Mouse (Mus musculus) heart, embryonic 11.5 days (tissue): Measurements from ENCODE around the gene Rcor1. TPM values are rescaled to one million over a fixed set of nuclear protein-coding genes. Genes with fewer than 3 reads are reported as not detected.
A peak's percentile ranks its signal among the peaks of the same experiment; 100 is the strongest.

Source experiments
- ATAC-seq: fragments of 200-750 bp; cut with Nextera tagmentation; replicated peaks from 2 replicates; pipeline ENCODE4 v1.8.0; 2017; ENCODE audit warnings: moderate library complexity; ENCODE audit not compliant: insufficient number of reproducible peaks, low FRiP score, low TSS enrichment
- H3K27ac ChIP-seq: fragments of 300-500 bp; sonication (generic); 2 replicates; pipeline ENCODE4 v1.5.1; 2014; ENCODE audit warnings: mild to moderate bottlenecking, low read depth, low read length
- H3K27me3 ChIP-seq: fragments of 300-500 bp; sonication (generic); 2 replicates; pipeline ENCODE4 v1.6.1; 2014; ENCODE audit warnings: mild to moderate bottlenecking, low read length, mixed read lengths; ENCODE audit not compliant: control insufficient read depth, insufficient read depth
- H3K36me3 ChIP-seq: fragments of 300-500 bp; sonication (generic); 2 replicates; pipeline ENCODE4 v1.6.1; 2014; ENCODE audit warnings: mild to moderate bottlenecking, low read length, moderate library complexity, mixed read lengths; ENCODE audit not compliant: control insufficient read depth, insufficient read depth
- H3K4me1 ChIP-seq: fragments of 300-500 bp; sonication (generic); 2 replicates; pipeline ENCODE4 v1.6.1; 2014; ENCODE audit warnings: low read length; ENCODE audit not compliant: control insufficient read depth, insufficient read depth
- H3K4me2 ChIP-seq: fragments of 300-500 bp; sonication (generic); 2 replicates; pipeline ENCODE4 v1.6.1; 2014; ENCODE audit warnings: mild to moderate bottlenecking, moderate library complexity
- H3K4me3 ChIP-seq: fragments of 300-500 bp; sonication (generic); 2 replicates; pipeline ENCODE4 v1.5.1; 2014; ENCODE audit warnings: low read depth, low read length
- H3K9ac ChIP-seq: fragments of 300-500 bp; sonication (generic); 2 replicates; pipeline ENCODE4 v1.6.1; 2014; ENCODE audit warnings: mild to moderate bottlenecking, low read depth, low read length, moderate library complexity
- H3K9me3 ChIP-seq: fragments of 300-500 bp; sonication (generic); replicated peaks from 2 replicates; pipeline ENCODE4 v1.6.1; 2016; ENCODE audit warnings: low read length; ENCODE audit not compliant: control insufficient read depth
- WGBS: fragments of 180-500 bp; shearing (Covaris S2); extraction: QIAGEN DNeasy Blood & Tissue Kit; methylation state at CpG from one replicate; pipeline ENCODE4 v1.1.7; 2014; ENCODE audit not compliant: insufficient replicate concordance; 5-methylcytosine and 5-hydroxymethylcytosine counted together
- polyA plus RNA-seq: library from polyadenylated mRNA; unstranded; fragments of >200 nt; fragmentation: Nextera tagmentation; extraction: Ambion mirVana; gene quantifications from 2 replicates; pipeline ENCODE4 v1.2.1, GENCODE M21; 2014

Rcor1 gene
- polyA plus RNA-seq, 1 experiment from 2014 or later = 11.9 TPM

DNA sequence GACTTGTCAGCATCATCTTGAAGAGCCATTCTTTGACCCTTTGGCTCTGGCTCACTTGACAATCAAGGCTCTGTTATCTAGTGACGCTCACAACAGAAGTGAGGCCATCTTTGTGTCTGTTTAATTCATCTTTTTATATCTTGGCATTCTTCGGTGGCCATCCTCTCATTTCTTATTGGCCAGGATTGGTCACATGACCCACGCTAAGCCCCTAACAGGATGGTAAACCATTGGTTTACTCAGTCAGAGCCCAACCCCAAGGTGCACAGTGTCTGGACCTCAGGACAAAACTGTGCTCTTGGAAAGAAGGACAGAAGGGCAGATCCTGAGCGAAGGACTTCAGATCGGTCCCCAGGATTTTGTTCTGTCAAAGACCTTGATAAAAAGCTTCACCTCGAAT is 113.4 kb downstream of the Rcor1 start:
- no peak overlapping the region for H3K4me2 ChIP-seq
- no peaks in the 10 kb centered on the region for H3K36me3 ChIP-seq
- no peaks in the 10 kb centered on the region for H3K27me3 ChIP-seq
- ATAC-seq = no peak
- H3K9me3 ChIP-seq = no peaks in the 10 kb centered on the region
- H3K4me1 ChIP-seq = peaks cover 4% of the 10 kb centered on the region; the same call in 1 of the 2 replicates
- H3K9ac ChIP-seq = no peak overlapping the region
- H3K4me3 ChIP-seq = no peak overlapping the region
- 79% methylated on average over 6 of the region's 6 CpGs for WGBS
- no peak overlapping the region for H3K27ac ChIP-seq

DNA sequence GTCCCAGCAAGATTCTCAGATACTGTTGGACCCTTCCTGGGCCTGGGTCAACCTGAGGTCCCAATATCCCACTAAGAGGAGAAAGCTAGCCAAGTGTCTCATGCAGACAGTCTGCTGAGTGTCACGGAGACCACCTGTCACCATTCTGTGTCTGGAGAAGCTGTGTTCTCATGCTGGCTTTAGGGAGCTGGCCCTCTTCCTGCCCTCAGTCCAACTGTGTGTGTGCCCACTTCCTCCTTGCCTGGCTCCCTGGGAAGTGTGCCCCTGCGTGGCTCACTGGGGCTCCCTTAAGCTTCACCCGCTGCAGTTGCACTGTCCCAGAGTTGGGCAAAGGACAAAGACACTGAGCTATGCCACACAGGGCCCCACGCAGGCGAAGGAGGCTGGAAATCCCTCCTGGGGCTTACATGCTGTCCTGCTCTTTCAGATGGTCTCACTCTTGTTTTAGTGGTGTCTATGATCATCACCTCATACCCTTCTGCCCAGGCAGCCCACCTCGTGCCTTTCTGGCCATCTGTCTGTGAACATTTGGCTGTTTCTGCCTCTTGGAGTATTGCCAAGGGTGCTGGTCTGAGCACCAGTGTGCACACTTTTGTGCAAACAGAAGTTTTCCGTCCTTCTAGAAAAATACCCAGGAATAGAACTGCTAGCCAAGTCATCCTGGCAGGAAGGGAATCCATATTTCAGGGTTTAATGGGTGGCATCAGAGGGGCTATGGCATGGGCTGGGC is 114.0 kb downstream of the Rcor1 start:
- Histone ChIP-seq H3K9me3 (no peaks in the 10 kb centered on the region), H3K36me3 (no peaks in the 10 kb centered on the region), H3K4me3 (no peak overlapping the region), H3K9ac (no peak overlapping the region), H3K27me3 (no peaks in the 10 kb centered on the region), H3K4me1 (peaks cover 4% of the 10 kb centered on the region; the same call in 1 of the 2 replicates), H3K27ac (no peak overlapping the region), H3K4me2 (no peak overlapping the region)
- ATAC-seq = no peak
- WGBS = 68% methylated on average over 7 of the region's 7 CpGs

DNA sequence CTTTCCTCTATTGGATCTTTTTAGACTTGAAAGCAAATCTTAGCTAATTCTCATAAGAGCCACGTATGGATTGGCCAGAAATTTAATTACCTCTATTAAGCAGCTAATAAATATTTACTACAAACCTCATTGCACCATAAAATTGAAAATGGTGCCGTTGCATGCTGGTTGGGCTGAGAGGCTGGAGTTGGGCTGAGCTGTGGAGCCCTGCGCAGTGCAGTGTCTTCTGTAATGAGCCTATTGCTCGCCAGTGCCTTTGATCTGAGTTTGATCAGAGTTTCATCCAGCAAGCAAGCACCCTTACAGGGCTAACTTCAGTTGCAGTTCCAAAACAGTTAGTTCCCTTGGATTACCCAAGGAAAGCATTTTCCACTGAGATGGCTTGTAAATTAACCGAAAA is 114.8 kb downstream of the Rcor1 start:
- H3K36me3 ChIP-seq = no peaks in the 10 kb centered on the region
- WGBS = 74% methylated on average over 5 of the region's 5 CpGs
- no peak for ATAC-seq

DNA sequence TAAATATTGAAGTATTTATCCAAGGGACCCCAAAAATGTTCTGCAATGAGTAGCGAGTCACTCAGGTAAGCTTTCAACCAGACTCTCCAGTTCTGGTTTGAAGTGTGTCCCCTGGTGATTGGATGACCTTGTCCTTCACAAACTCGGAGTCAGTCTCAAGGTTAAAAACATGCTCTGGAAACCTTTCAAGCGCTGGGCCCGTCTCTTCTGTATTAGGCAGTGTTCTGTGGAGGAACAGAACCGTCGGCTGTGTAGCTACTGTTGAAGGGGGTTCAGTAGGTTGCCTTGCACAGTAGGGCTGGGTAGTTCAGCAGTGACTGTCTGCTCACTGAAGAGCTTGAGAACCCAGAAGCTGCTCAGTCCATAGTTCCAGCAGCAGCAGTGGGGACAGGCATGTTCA is 115.5 kb downstream of the Rcor1 start:
- Histone ChIP-seq H3K9me3 (no peaks in the 10 kb centered on the region), H3K36me3 (no peaks in the 10 kb centered on the region), H3K27me3 (no peaks in the 10 kb centered on the region), H3K9ac (no peak overlapping the region), H3K4me2 (no peak overlapping the region), H3K4me3 (no peak overlapping the region), H3K27ac (no peak overlapping the region), H3K4me1 (peaks cover 4% of the 10 kb centered on the region; the same call in 1 of the 2 replicates)
- 62% methylated on average over 6 of the region's 6 CpGs for WGBS
- no peak for ATAC-seq

More for the DNA sequence above, 114.8 kb downstream of the Rcor1 start:
- H3K9ac ChIP-seq = no peak overlapping the region
- no peak overlapping the region for H3K4me2 ChIP-seq
- peaks cover 4% of the 10 kb centered on the region; the same call in 1 of the 2 replicates for H3K4me1 ChIP-seq
- no peaks in the 10 kb centered on the region for H3K9me3 ChIP-seq
- no peak overlapping the region for H3K4me3 ChIP-seq
- no peaks in the 10 kb centered on the region for H3K27me3 ChIP-seq
- no peak overlapping the region for H3K27ac ChIP-seq

DNA sequence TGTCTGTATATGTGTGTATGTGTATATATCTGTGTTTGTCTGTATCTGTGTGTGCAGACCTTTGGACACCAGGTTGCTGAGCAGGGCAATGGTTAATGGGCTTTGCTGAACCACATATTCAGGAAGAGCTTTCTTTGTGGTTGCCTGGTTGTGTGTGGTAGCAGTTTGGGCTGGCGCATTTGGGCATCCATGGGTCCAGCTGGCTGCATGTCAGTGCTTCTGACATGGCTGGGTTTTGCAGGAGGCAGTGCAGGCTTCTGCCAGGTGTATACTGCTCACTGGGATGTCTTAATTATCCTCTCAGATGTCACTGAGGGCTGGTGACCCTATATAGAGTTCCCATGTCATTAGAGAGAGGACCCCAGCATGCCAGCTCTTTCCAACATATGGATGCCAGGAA is 116.6 kb downstream of the Rcor1 start:
- Histone ChIP-seq H3K9me3 (no peaks in the 10 kb centered on the region), H3K9ac (no peak overlapping the region), H3K4me2 (no peak overlapping the region), H3K27me3 (no peaks in the 10 kb centered on the region), H3K4me3 (no peak overlapping the region), H3K36me3 (no peaks in the 10 kb centered on the region), H3K4me1 (peaks cover 6% of the 10 kb centered on the region; the same call in 1 of the 2 replicates), H3K27ac (no peak overlapping the region)
- no peak for ATAC-seq
- 92% methylated on average over 1 of the region's 1 CpGs for WGBS

DNA sequence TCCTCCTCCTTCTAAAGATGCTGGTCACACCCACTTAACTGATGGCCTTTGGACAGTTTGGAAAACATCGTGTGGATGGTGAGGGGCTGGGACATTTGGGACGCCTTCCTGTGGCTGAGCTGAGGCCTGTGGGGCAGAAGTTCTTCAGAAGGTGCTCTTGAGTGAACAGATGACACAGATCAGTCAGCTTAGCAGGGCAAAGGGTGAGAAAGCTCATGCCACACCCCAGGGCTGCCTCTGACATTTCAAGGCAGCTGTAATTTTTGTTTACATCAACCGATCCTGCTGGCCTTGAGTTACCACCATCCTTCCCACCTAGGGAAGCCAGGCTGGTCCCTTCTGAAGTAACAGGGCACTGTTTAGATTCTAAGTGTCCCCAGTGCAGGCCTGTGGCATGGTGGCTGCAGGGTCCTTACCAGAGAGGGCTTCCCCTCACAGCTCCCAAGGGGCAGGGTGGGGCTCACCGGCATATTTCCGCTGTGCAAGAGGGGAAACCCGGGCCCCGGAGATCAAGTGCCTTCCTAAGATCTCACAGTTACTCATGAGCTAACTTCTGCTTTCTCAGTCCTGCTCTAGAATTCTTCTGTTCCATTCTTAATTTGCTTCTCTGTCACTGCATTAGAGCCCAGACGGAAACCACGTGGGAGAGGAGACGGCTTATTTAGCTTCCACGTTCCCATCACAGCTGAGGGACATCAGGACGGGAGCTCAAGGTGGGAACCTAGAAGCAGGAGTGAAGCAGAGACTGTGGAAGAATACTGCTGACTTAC is 120.7 kb downstream of the Rcor1 start:
- peaks cover 18% of the 10 kb centered on the region for H3K4me1 ChIP-seq
- no peaks in the 10 kb centered on the region for H3K36me3 ChIP-seq
- no peak for ATAC-seq
- 0 out of 2 replicates have a peak overlapping the region, but pooled peaks have one; percentile 16 for H3K9ac ChIP-seq
- 53% methylated on average over 12 of the region's 12 CpGs for WGBS
- no peaks in the 10 kb centered on the region for H3K9me3 ChIP-seq
- no peaks in the 10 kb centered on the region for H3K27me3 ChIP-seq
- H3K4me2 ChIP-seq = no peak overlapping the region
- no peak overlapping the region for H3K4me3 ChIP-seq
- H3K27ac ChIP-seq = no peak overlapping the region

DNA sequence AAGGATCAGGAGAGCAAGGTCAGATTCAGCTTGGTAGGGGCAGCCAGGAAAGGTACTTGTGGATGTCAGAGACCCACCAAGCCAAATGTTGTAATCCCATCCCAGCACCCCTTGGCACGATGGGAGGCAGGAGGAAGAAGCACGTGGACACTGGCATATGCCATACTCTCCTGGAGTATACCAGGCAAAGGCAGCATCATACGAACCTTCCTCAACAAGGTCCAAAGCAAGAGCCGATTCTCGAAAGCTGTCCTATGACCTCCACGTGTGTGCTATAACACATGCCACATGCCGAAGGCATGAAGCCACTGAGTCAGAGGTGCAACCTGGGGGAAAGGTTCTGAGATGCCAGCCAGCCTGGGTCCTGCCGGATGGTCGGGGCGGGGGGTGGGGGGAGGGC is 121.7 kb downstream of the Rcor1 start:
- Histone ChIP-seq H3K9ac (no peak overlapping the region), H3K27ac (no peak overlapping the region), H3K36me3 (no peaks in the 10 kb centered on the region), H3K4me2 (no peak overlapping the region), H3K9me3 (no peaks in the 10 kb centered on the region), H3K4me1 (peaks cover 18% of the 10 kb centered on the region), H3K27me3 (no peaks in the 10 kb centered on the region), H3K4me3 (no peak overlapping the region)
- WGBS = 85% methylated on average over 10 of the region's 10 CpGs
- no peak for ATAC-seq

DNA sequence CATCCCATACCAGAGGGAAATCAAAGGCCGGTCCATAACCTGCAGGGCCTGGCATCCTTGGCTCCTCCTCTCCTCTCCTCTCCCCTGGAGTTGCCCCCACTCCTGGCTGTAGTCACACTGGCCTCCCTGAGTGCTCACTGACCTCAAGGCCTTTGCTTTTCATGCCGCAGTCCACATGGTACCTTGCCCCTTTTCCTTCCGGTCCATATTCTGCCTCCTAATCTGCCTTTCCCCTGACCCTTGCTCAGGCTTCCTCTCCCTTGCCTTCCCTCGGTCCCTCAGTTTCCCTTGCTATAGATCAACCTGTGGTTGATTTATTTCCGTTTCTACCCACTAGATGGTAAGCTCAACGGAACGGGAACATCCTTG is 122.8 kb downstream of the Rcor1 start:
- H3K27ac ChIP-seq = 0 out of 2 replicates have a peak overlapping the region, but pooled peaks have one; percentile 29
- H3K9me3 ChIP-seq = no peaks in the 10 kb centered on the region
- H3K4me1 ChIP-seq = peaks cover 18% of the 10 kb centered on the region
- no peaks in the 10 kb centered on the region for H3K36me3 ChIP-seq
- peak overlapping the region; percentile 64 for H3K4me2 ChIP-seq
- 0 out of 2 replicates have a peak overlapping the region, but pooled peaks have one; percentile 39 for H3K9ac ChIP-seq
- no peaks in the 10 kb centered on the region for H3K27me3 ChIP-seq
- WGBS = 34% methylated on average over 7 of the region's 7 CpGs
- no peak for ATAC-seq
- H3K4me3 ChIP-seq = peak overlapping the region; percentile 31
